Mouse (Mus musculus): Measurements from ENCODE around the gene Serpinb3d. TPM values are rescaled to one million over a fixed set of nuclear protein-coding genes. Genes with fewer than 3 reads are reported as not detected.
"Not testable (repeated sequence)": the region's sequence is repeated elsewhere in the genome, so short reads cannot be mapped to it uniquely, and the experiment has no call there.

The Serpinb3d gene
- polyA plus RNA-seq (2014; fragmentation: Nextera tagmentation; extraction: Ambion mirVana) = not detected in 2 replicates

- Histone ChIP-seq H3K27ac (replicated peaks in 1 of 2; ENCODE audit: control insufficient read depth in 1 of 2, insufficient read depth in 1 of 2, low read depth in 2 of 2, low read length in 2 of 2) (no peak within 1 kb of the TSS), H3K9me3 (ENCODE audit: control insufficient read depth, low read length) (no peaks in the 10 kb centered on the region), H3K27me3 (ENCODE audit: control insufficient read depth, insufficient read depth, low read length) (no peaks in the 10 kb centered on the region), H3K4me1 (ENCODE audit: control insufficient read depth in 2 of 2, insufficient read depth in 2 of 2, low read length in 2 of 2) (no peaks in the 10 kb centered on the region), H3K4me3 (ENCODE audit: control insufficient read depth in 1 of 2, insufficient read depth in 1 of 2, low read depth in 1 of 2, low read length in 2 of 2) (no peak within 1 kb of the TSS), H3K9ac (ENCODE audit: low read length) (no peak within 1 kb of the TSS), H3K36me3 (ENCODE audit: control insufficient read depth, insufficient read depth, low read length) (no peaks in the 10 kb centered on the region), H3K4me2 (ENCODE audit: low read length) (no peak within 1 kb of the TSS)
- ATAC-seq (ENCODE audit: insufficient number of reproducible peaks, insufficient read depth, low FRiP score, low read depth) = no peak
Observed at GRCm38 (mm10) chr1:107083406-107083805, at the start of gene Serpinb3d. TSS of gene Serpinb3d (minus strand) at chr1:107083506.

GRCm38 (mm10) chr1:107127453-107127852 lies 44.1 kb upstream of the Serpinb3d start:
- not testable (repeated sequence) for H3K27me3 ChIP-seq (ENCODE audit: control insufficient read depth, insufficient read depth, low read length); H3K27ac ChIP-seq (replicated peaks in 1 of 2; ENCODE audit: control insufficient read depth in 1 of 2, insufficient read depth in 1 of 2, low read depth in 2 of 2, low read length in 2 of 2); H3K9me3 ChIP-seq (ENCODE audit: control insufficient read depth, low read length); H3K4me1 ChIP-seq (ENCODE audit: control insufficient read depth in 2 of 2, insufficient read depth in 2 of 2, low read length in 2 of 2); ATAC-seq (ENCODE audit: insufficient number of reproducible peaks, insufficient read depth, low FRiP score, low read depth); H3K4me2 ChIP-seq (ENCODE audit: low read length); H3K9ac ChIP-seq (ENCODE audit: low read length); H3K36me3 ChIP-seq (ENCODE audit: control insufficient read depth, insufficient read depth, low read length); H3K4me3 ChIP-seq (ENCODE audit: control insufficient read depth in 1 of 2, insufficient read depth in 1 of 2, low read depth in 1 of 2, low read length in 2 of 2)

GRCm38 (mm10) chr1:107098417-107098816 lies 15.1 kb upstream of the Serpinb3d start:
- Histone ChIP-seq H3K27ac (replicated peaks in 1 of 2; ENCODE audit: control insufficient read depth in 1 of 2, insufficient read depth in 1 of 2, low read depth in 2 of 2, low read length in 2 of 2) (no peak overlapping the region), H3K27me3 (ENCODE audit: control insufficient read depth, insufficient read depth, low read length) (no peaks in the 10 kb centered on the region), H3K9me3 (ENCODE audit: control insufficient read depth, low read length) (no peaks in the 10 kb centered on the region), H3K4me2 (ENCODE audit: low read length) (no peak overlapping the region), H3K4me3 (ENCODE audit: control insufficient read depth in 1 of 2, insufficient read depth in 1 of 2, low read depth in 1 of 2, low read length in 2 of 2) (no peak overlapping the region), H3K9ac (ENCODE audit: low read length) (no peak overlapping the region), H3K36me3 (ENCODE audit: control insufficient read depth, insufficient read depth, low read length) (no peaks in the 10 kb centered on the region), H3K4me1 (ENCODE audit: control insufficient read depth in 2 of 2, insufficient read depth in 2 of 2, low read length in 2 of 2) (no peaks in the 10 kb centered on the region)
- no peak for ATAC-seq (ENCODE audit: insufficient number of reproducible peaks, insufficient read depth, low FRiP score, low read depth)
- WGBS = 77% methylated on average over 2 of the region's 2 CpGs

- no peak for ATAC-seq (ENCODE audit: insufficient number of reproducible peaks, insufficient read depth, low FRiP score, low read depth)
- no peak within 1 kb of the TSS for H3K4me2 ChIP-seq (ENCODE audit: low read length)
- no peaks in the 10 kb centered on the region for H3K9me3 ChIP-seq (ENCODE audit: control insufficient read depth, low read length)
- no peak within 1 kb of the TSS for H3K27ac ChIP-seq (replicated peaks in 1 of 2; ENCODE audit: control insufficient read depth in 1 of 2, insufficient read depth in 1 of 2, low read depth in 2 of 2, low read length in 2 of 2)
- no peaks in the 10 kb centered on the region for H3K4me1 ChIP-seq (ENCODE audit: control insufficient read depth in 2 of 2, insufficient read depth in 2 of 2, low read length in 2 of 2)
- H3K36me3 ChIP-seq (ENCODE audit: control insufficient read depth, insufficient read depth, low read length) = no peaks in the 10 kb centered on the region
- WGBS = 63% methylated on average over 1 of the region's 1 CpGs
- no peak within 1 kb of the TSS for H3K4me3 ChIP-seq (ENCODE audit: control insufficient read depth in 1 of 2, insufficient read depth in 1 of 2, low read depth in 1 of 2, low read length in 2 of 2)
- no peak within 1 kb of the TSS for H3K9ac ChIP-seq (ENCODE audit: low read length)
- no peaks in the 10 kb centered on the region for H3K27me3 ChIP-seq (ENCODE audit: control insufficient read depth, insufficient read depth, low read length)
Observed at GRCm38 (mm10) chr1:107052203-107052602, 31.1 kb downstream of the Serpinb3d start, which contains the start of gene Serpinb3a. TSS of gene Serpinb3a (minus strand) at chr1:107052303.

GRCm38 (mm10) chr1:107034236-107034635 lies 49.1 kb downstream of the Serpinb3d start:
- not testable (repeated sequence) for H3K9me3 ChIP-seq (ENCODE audit: control insufficient read depth, low read length); H3K4me3 ChIP-seq (ENCODE audit: control insufficient read depth in 1 of 2, insufficient read depth in 1 of 2, low read depth in 1 of 2, low read length in 2 of 2); ATAC-seq (ENCODE audit: insufficient number of reproducible peaks, insufficient read depth, low FRiP score, low read depth); H3K9ac ChIP-seq (ENCODE audit: low read length); H3K36me3 ChIP-seq (ENCODE audit: control insufficient read depth, insufficient read depth, low read length); H3K4me1 ChIP-seq (ENCODE audit: control insufficient read depth in 2 of 2, insufficient read depth in 2 of 2, low read length in 2 of 2); H3K27me3 ChIP-seq (ENCODE audit: control insufficient read depth, insufficient read depth, low read length); H3K27ac ChIP-seq (replicated peaks in 1 of 2; ENCODE audit: control insufficient read depth in 1 of 2, insufficient read depth in 1 of 2, low read depth in 2 of 2, low read length in 2 of 2); H3K4me2 ChIP-seq (ENCODE audit: low read length)
- WGBS = 80% methylated on average over 3 of the region's 3 CpGs

Other genes with a start within 250 kb of the Serpinb3d start
- gene Serpinb5, start 222.3 kb downstream of the Serpinb3d start, polyA plus RNA-seq (2014; fragmentation: Nextera tagmentation; extraction: Ambion mirVana) = not detected in 2 replicates
- 0.12 and 0.23 TPM in 2 replicates for gene Serpinb12, start 149.1 kb downstream of the Serpinb3d start, polyA plus RNA-seq (2014; fragmentation: Nextera tagmentation; extraction: Ambion mirVana)
- not detected in 2 replicates for gene Serpinb13, start 102.5 kb downstream of the Serpinb3d start, polyA plus RNA-seq (2014; fragmentation: Nextera tagmentation; extraction: Ambion mirVana)
- not detected in 2 replicates for gene Serpinb3a, start 31.2 kb downstream of the Serpinb3d start, polyA plus RNA-seq (2014; fragmentation: Nextera tagmentation; extraction: Ambion mirVana)
- not detected in 2 replicates for gene Serpinb3b, start 194.9 kb upstream of the Serpinb3d start, polyA plus RNA-seq (2014; fragmentation: Nextera tagmentation; extraction: Ambion mirVana)
- not detected in 2 replicates for gene Serpinb3c, start 194.9 kb upstream of the Serpinb3d start, polyA plus RNA-seq (2014; fragmentation: Nextera tagmentation; extraction: Ambion mirVana)

Data from heart, embryonic 14.5 days (tissue).